Mouse (Mus musculus) E14TG2a.4 (cell line): ENCODE measurements around the gene Ptov1.

Experiments used
- CTCF ChIP-seq: conservative IDR thresholded peaks from 2 replicates; pipeline ENCODE4 v1.5.1; 2014; ENCODE audit warnings: low read length
- POU5F1 ChIP-seq: IDR thresholded peaks from 2 replicates; pipeline ENCODE4 v1.6.1; 2014; ENCODE audit warnings: low read length, borderline replicate concordance

DNA sequence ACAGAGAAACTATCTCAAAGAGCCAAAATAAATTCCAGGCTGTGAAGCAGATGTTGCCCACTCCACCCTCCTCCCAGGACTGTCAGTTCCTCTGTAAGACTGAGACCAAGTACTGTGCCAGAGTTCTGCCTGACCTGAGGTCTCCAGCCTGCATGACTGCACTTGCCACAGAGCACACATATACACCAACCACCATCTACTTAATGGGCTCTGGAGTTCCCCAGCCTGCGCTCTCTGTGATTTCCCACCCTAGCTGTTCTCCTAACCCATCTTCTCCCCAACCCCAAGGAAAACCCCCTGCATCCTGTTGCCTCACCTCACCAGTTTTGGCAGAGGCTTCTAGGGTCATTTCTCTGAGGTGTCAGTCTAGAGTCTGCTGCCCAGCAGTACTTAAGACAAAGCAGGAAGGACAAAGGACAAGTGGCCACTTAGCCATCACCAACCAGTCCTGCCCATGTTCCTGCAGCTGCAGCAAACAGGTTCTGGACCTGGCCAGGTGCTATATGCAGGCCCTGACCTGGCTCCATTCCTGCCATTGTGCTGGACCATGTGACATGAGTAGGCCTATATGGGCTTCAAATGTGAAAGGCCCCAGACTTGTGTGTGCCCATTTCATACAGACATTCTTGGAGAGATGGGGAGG lies 34.1 kb downstream of the Ptov1 start:
- TF ChIP-seq CTCF, result no peak
- TF ChIP-seq POU5F1, result no peak
